8 mouse cellular contexts compared by ENCODE assay signal in the genomic region with DNA sequence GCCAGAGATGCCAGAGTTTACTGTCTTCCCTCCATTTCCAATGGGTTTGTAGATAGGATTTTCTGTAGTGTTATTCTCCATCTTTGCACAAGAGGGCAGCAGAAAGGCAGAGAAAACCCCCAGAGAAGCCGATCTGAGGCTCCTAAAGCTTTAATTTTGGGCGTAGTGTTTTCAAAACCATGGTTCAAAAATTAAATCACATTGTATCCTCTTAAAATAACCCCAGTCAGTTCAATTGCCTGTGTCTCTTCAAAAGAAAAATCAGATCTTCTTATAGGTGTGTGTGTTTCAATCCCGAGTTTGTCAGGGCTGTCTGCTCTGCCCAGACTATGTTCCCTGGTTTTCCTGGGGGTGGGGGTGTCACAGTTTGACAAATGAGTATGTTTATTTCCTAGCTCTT. TPM values are rescaled to one million over a fixed set of nuclear protein-coding genes. Genes with fewer than 3 reads are reported as not detected.
DNase-seq lines count a peak whose midpoint lies in the region; ATAC-seq lines count a peak whose summit lies in the region.

No protein-coding gene starts in this region.

- no peaks in the 10 kb centered on the region for H3K36me3 ChIP-seq in heart, embryonic 15.5 days
- no peaks in the 10 kb centered on the region for H3K36me3 ChIP-seq in midbrain, embryonic 10.5 days

- DNase-seq in adrenal gland, adult 2 months = peak; percentile 23
- no peak for DNase-seq in adrenal gland, postnatal 4 days (ENCODE audit: low spot score in 2 of 2)
- DNase-seq in CD4-positive helper T cell, adult 2 months (ENCODE audit: low read depth, low spot score) = peak; percentile 19
- peak; percentile 49 for DNase-seq in layer of hippocampus, adult 9-11 months
- DNase-seq in midbrain, embryonic 10.5 days (ENCODE audit: low spot score) = peak; percentile 21
- DNase-seq in c-Kit-positive CD71-positive TER-119-positive erythroid progenitor cells, embryonic 14.5 days (ENCODE audit: low spot score) = no peak

- H3K4me2 ChIP-seq in heart, embryonic 15.5 days = peak overlapping the region; percentile 72

- peak overlapping the region; percentile 47 for H3K4me3 ChIP-seq in heart, embryonic 15.5 days
- H3K4me3 ChIP-seq in midbrain, embryonic 10.5 days = peak overlapping the region; percentile 49

- ATAC-seq in common myeloid progenitor, adult 5-6 weeks (replicated peaks; ENCODE audit: low read depth, poor library complexity, severe bottlenecking) = peak; percentile 88
- ATAC-seq in heart, embryonic 15.5 days (replicated peaks; ENCODE audit: insufficient number of reproducible peaks, insufficient read depth, low FRiP score, low read depth) = no peak

- no peaks in the 10 kb centered on the region for H3K9me3 ChIP-seq in heart, embryonic 15.5 days (replicated peaks)
- H3K9me3 ChIP-seq in midbrain, embryonic 10.5 days (replicated peaks) = peaks cover 4% of the 10 kb centered on the region; the same call in 1 of the 2 replicates

- H3K27me3 ChIP-seq in heart, embryonic 15.5 days = no peaks in the 10 kb centered on the region
- no peaks in the 10 kb centered on the region for H3K27me3 ChIP-seq in midbrain, embryonic 10.5 days (ENCODE audit: low read depth, poor library complexity, severe bottlenecking)

- peak overlapping the region; percentile 40 for H3K9ac ChIP-seq in heart, embryonic 15.5 days

- 0% methylated on average over 3 of the region's 3 CpGs for WGBS in heart, embryonic 15.5 days
- 3% methylated on average over 3 of the region's 3 CpGs for WGBS in midbrain, embryonic 10.5 days

- H3K27ac ChIP-seq in heart, embryonic 15.5 days = peak overlapping the region; percentile 75
- H3K27ac ChIP-seq in midbrain, embryonic 10.5 days (replicated peaks) = peak overlapping the region; percentile 90

- peaks cover 5% of the 10 kb centered on the region for H3K4me1 ChIP-seq in heart, embryonic 15.5 days (replicated peaks)
- H3K4me1 ChIP-seq in midbrain, embryonic 10.5 days = peaks cover 31% of the 10 kb centered on the region

RNA-seq across cellular contexts. Expression of gene Slc38a11, which starts 49.9 kb away (rescaled TPM):
- total RNA-seq in adrenal gland, adult 2 months (2021) = 10 to 100 TPM; 17.4 to 29.9 TPM
- 3.8 and 4.4 TPM in 2 replicates for polyA plus RNA-seq in adrenal gland, adult 2 months (2012; rRNA removed)
- total RNA-seq in adrenal gland, postnatal 4 days (2021) = 10 to 100 TPM; 53.7 to 58.3 TPM
- total RNA-seq in common myeloid progenitor, adult 5-6 weeks (2017) = 0.05 TPM in 1 of 2 replicates, not detected in the other
- 0.09 and 0.23 TPM in 2 replicates for polyA plus RNA-seq in heart, embryonic 15.5 days (2015; fragmentation: Nextera tagmentation; extraction: Ambion mirVana)
- polyA plus RNA-seq in midbrain, embryonic 10.5 days (2016; fragmentation: Nextera tagmentation; extraction: Ambion mirVana) = 0.28 and 0.48 TPM in 2 replicates

Comparison
In these comparisons a context has a peak if more than half of its experiments do, and no peak if none do; other contexts are left out.
1. DNase-seq: peak in adrenal gland, adult 2 months (single experiment), CD4-positive helper T cell, adult 2 months (single experiment), layer of hippocampus, adult 9-11 months (single experiment) and midbrain, embryonic 10.5 days (single experiment); none in adrenal gland, postnatal 4 days (0 of 2) and c-Kit-positive CD71-positive TER-119-positive erythroid progenitor cells, embryonic 14.5 days (single experiment).
2. RNA of gene Slc38a11, which starts 49.9 kb away (total RNA-seq): 53.7 to 58.3 TPM in adrenal gland, postnatal 4 days and 17.4 to 29.9 TPM in adrenal gland, adult 2 months; 0.05 TPM in common myeloid progenitor, adult 5-6 weeks; every median in the first group is over 10 times any median in the second.